Mouse (Mus musculus): ENCODE results near the gene Pcgf1. TPM values are rescaled to one million over a fixed set of nuclear protein-coding genes. Genes with fewer than 3 reads are reported as not detected.

The Pcgf1 gene
- polyA plus RNA-seq, 1 experiment from 2014 or later: 44.3 TPM

DNA sequence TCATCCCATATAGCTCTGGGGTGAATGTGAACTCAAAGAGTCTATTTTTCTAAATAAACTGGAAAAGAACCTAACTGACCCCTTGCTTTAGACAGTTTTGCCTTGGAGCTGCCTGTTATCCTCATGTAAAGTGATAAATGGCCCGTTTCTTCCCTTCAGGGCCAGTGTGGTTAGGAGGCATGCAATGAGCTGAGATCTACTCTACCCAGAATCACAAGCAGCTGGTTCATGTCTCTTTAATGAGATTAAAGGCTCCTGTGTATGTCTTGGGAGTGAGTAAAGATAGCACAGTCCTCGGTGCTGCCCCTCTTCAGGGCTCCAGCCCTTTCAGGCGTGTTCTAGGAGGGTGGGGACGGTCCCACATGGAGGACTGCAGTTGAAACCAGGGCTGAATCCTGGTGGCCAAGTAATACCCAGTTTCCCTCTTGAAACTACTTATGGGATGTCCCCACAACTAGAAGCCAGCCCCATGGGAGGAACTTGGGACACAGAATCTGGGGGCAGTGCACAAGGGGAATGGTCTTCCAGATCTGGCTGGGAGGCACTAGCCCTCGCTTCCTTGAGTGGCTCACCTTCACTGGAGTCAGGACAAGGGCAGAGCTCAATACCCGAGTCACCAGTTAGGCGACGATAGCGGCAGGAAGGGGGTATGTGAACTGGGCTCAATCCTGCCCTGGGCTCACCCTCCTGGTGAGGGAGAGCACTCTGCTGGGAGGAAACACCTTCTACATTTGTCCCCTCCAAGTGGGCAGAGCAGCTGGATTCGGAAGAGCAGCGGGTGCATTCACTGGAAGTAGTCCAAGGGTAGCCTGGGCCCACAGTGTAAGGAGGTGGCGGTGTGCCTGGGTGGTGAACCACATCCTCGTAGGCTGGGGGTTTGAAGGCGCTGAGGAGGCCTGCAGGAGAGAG lies 41.4 kb downstream of the Pcgf1 start:
- H3K9ac ChIP-seq: peak overlapping the region; percentile 92
- H3K27me3 ChIP-seq: no peaks in the 10 kb centered on the region
- peaks cover 33% of the 10 kb centered on the region for H3K36me3 ChIP-seq
- no peaks in the 10 kb centered on the region for H3K9me3 ChIP-seq
- H3K4me3 ChIP-seq: 0 out of 2 replicates have a peak overlapping the region, but pooled peaks have one; percentile 80
- H3K4me2 ChIP-seq: no peak overlapping the region
- 77% methylated on average over 14 of the region's 14 CpGs for WGBS
- ATAC-seq (ENCODE audit: insufficient number of reproducible peaks, insufficient read depth, low FRiP score, low TSS enrichment, low read depth): no peak
- H3K27ac ChIP-seq: peak overlapping the region; percentile 51; the same call in 1 of the 2 replicates
- peaks cover 66% of the 10 kb centered on the region for H3K4me1 ChIP-seq

DNA sequence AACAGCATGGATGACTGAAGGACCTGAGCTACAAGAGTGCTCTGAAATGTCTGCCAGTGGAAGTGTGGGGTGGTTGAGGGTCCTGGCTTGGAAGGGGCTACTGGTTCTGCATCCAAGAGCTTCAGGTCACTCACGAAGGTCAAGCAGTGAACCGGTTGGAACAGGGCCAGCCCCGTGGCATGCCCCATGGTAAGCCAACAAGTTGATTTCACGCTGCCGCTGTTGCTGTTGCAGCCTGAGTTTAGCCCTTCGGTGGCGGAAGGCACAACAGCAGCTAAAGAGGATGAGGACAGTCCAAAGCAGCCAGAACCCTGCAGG lies 42.0 kb downstream of the Pcgf1 start:
- Histone ChIP-seq H3K27ac (0 out of 2 replicates have a peak overlapping the region, but pooled peaks have one; percentile 51), H3K36me3 (peaks cover 33% of the 10 kb centered on the region), H3K4me2 (peak overlapping the region; percentile 83), H3K9ac (peak overlapping the region; percentile 92), H3K27me3 (no peaks in the 10 kb centered on the region), H3K4me3 (peak overlapping the region; percentile 80), H3K4me1 (peaks cover 67% of the 10 kb centered on the region), H3K9me3 (no peaks in the 10 kb centered on the region)
- no peak for ATAC-seq (ENCODE audit: insufficient number of reproducible peaks, insufficient read depth, low FRiP score, low TSS enrichment, low read depth)
- 70% methylated on average over 7 of the region's 7 CpGs for WGBS

DNA sequence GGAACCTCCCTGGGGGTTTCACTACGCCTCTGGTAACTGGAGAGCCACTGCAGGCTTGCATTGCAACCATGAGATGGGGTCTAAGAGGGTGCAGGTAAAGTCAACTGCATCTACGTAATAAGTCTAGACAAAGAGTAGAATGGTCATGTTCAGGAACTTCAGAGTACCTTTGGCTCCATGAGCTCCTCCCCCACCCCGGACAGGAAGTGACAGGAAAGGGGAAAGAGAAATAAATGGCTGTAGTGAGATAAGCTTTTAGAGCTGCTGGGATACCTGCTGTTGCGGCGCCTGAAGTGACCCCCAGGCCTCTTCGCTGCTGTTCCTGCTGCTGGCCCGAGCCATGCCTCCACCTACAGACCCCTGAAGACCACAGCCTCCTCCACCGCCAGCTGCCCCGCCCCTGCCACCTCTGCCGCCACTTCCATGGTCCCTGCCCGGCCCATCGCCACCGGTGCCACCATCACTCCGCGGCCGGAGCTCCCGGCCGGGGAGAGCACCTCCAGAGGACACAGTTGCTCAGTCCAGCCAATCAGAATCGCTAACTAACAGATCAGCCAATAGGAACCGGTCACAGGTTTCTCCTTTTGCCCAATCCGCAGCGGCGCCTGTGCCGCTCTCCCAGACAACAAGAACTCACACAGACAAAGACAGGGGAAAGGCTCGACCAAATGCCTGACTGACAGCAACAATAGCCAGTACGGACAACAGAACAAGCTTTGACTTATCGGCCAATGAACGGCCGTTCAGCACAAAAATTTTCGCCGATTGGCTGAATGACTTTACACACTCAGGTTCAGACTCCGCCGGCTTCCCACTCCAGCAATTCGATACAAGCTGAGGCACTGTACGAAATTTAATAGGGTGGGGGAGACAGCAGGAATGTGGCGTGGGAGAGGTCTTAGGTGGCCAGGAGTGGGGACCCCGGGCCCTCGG lies 43.5 kb downstream of the Pcgf1 start, which contains the start of gene Wbp1:
TSS of gene Wbp1 (minus strand) at position 630 of the 933 bp plus-strand sequence.
- Histone ChIP-seq H3K4me2 (peak within 1 kb of the TSS; percentile 83), H3K9me3 (no peaks in the 10 kb centered on the region), H3K27me3 (no peaks in the 10 kb centered on the region), H3K4me3 (peak within 1 kb of the TSS; percentile 80), H3K4me1 (peaks cover 65% of the 10 kb centered on the region), H3K27ac (peak within 1 kb of the TSS; percentile 100), H3K9ac (peak within 1 kb of the TSS; percentile 92), H3K36me3 (peaks cover 33% of the 10 kb centered on the region)
- peak; percentile 93 for ATAC-seq (ENCODE audit: insufficient number of reproducible peaks, insufficient read depth, low FRiP score, low TSS enrichment, low read depth)
- whole genome bisulfite sequencing: under 1% methylated on average over 38 of the region's 38 CpGs

DNA sequence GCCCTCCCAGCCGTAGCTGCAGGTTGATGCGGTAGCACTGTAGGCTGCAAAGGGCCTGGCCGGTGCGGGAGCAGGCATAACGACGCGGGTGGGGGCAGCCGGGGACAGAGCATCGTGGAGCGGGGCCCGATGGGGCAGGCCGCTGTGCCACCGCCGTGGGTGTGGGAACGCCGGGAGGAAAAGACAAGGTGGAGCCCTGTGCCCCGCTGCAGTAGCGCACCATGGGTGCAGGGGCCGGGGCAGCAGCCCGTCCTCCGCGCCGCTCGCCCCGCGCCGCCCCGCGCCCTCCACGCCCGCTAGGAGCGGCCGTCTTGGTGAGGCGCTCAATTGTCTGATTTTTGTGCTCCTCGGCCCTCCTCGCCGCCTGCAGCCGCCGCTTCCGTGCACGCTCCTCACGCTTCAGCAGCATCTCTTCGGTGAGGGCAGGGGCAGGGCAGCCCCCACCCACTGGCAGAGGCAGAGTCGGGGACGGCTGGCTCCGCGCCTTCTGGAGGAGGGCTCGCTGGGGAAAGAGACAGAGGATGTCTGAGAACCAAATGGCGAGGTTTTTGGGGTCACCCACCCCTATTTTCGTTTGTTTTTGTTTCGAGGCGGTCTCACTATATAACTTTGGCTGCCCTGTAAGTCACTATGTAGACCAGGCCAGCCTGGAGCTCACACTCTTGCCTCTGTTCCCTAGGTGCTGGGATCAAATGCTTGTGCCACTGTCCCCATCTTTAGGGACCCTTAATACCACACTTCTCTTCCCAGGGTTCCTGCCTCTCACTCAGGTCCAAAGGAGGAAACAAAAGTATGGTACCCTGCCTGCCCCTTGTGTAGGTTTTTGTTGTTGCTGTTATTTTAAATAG lies 44.4 kb downstream of the Pcgf1 start:
- peak; percentile 6; the same call in 1 of the 2 replicates for ATAC-seq (ENCODE audit: insufficient number of reproducible peaks, insufficient read depth, low FRiP score, low TSS enrichment, low read depth)
- 2% methylated on average over 47 of the region's 52 CpGs for WGBS

DNA sequence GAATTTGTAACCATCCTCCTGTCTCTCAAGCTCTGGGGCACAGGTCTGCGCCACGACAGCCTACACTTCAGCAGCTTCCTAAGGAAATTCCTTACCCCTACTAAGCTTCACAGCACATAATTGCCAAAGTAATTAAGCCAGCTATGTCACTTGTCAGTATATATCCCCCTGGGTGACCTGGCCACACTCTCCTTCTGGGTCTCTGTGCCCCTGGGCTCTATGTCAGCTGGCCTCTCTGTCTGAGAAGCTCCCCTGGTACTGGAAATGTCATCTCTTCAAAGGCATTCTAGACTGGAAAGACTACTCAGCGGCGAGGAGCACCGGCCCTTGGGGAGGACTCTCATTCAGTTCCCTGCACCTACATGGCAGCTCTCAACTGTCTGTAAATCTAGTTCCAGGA lies 45.3 kb downstream of the Pcgf1 start:
- Histone ChIP-seq H3K27me3 (no peaks in the 10 kb centered on the region), H3K27ac (peak overlapping the region; percentile 100), H3K9me3 (no peaks in the 10 kb centered on the region), H3K36me3 (peaks cover 19% of the 10 kb centered on the region), H3K4me2 (peak overlapping the region; percentile 83), H3K4me3 (peak overlapping the region; percentile 80), H3K9ac (peak overlapping the region; percentile 89), H3K4me1 (peaks cover 51% of the 10 kb centered on the region)
- WGBS: 67% methylated on average over 5 of the region's 5 CpGs
- no peak for ATAC-seq (ENCODE audit: insufficient number of reproducible peaks, insufficient read depth, low FRiP score, low TSS enrichment, low read depth)

More for the DNA sequence above, 44.4 kb downstream of the Pcgf1 start:
- no peaks in the 10 kb centered on the region for H3K27me3 ChIP-seq
- peak overlapping the region; percentile 100 for H3K27ac ChIP-seq
- H3K9me3 ChIP-seq: no peaks in the 10 kb centered on the region
- peaks cover 56% of the 10 kb centered on the region for H3K4me1 ChIP-seq
- H3K4me3 ChIP-seq: peak overlapping the region; percentile 80
- peak overlapping the region; percentile 83 for H3K4me2 ChIP-seq
- peaks cover 28% of the 10 kb centered on the region for H3K36me3 ChIP-seq
- peak overlapping the region; percentile 89 for H3K9ac ChIP-seq

DNA sequence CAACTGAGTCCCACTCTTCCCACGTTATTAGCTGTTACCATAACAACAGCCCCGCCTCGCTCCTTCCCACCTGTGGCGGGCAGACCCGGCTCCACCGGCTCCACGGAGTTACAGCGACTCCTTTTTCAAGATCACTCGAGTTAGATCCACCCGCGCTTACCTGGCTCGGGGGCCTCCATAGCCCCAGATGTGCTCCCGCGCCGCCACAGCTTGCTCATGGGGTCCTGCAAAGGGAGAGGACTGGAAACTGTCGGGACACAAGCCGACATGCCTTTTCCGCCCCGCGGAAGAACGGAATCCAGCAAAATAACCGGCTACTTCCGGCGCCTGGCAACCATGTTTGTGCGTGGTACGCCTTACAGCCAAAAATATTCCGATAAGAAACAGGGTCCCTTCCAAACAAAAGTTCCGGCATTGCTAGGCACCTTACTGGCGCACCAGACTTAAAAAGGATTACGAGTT lies 47.2 kb downstream of the Pcgf1 start:
- Histone ChIP-seq H3K4me3 (peak overlapping the region; percentile 81), H3K4me1 (peaks cover 34% of the 10 kb centered on the region), H3K4me2 (peak overlapping the region; percentile 83), H3K36me3 (peaks cover under 1% of the 10 kb centered on the region; the same call in 1 of the 2 replicates), H3K9ac (peak overlapping the region; percentile 83), H3K27me3 (no peaks in the 10 kb centered on the region), H3K9me3 (no peaks in the 10 kb centered on the region), H3K27ac (peak overlapping the region; percentile 64; the same call in 1 of the 2 replicates)
- no peak for ATAC-seq (ENCODE audit: insufficient number of reproducible peaks, insufficient read depth, low FRiP score, low TSS enrichment, low read depth)
- under 1% methylated on average over 30 of the region's 30 CpGs for WGBS

DNA sequence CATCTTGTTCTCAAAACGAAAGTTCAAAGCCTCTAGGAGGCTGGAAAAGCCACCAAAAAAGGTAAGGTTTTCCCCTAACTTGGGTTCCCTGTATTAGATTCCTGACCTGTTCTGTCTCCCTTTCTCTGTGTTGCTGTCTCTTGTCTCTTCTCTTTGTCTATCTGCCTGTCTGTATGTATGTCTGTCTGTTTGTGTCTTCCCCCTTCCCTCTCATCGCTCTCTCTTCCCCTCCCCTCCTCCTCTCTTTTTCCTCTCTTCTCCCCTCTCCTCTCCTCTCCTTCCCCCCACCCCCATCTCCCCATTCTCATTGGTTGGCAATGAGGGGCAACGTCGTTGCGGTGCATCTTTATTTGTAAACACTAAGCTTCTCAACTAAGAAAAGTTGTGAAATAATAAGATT lies 47.7 kb downstream of the Pcgf1 start, which contains the start of gene Ino80b:
TSS of gene Ino80b (minus strand) at position 101 of the 400 bp plus-strand sequence.
- Histone ChIP-seq H3K27me3 (no peaks in the 10 kb centered on the region), H3K9me3 (no peaks in the 10 kb centered on the region), H3K4me2 (peak within 1 kb of the TSS; percentile 83), H3K4me3 (peak within 1 kb of the TSS; percentile 81), H3K9ac (peak within 1 kb of the TSS; percentile 83), H3K4me1 (peaks cover 30% of the 10 kb centered on the region), H3K27ac (peak within 1 kb of the TSS; percentile 64; the same call in 1 of the 2 replicates), H3K36me3 (no peaks in the 10 kb centered on the region)
- 22% methylated on average over 5 of the region's 5 CpGs for WGBS
- ATAC-seq (ENCODE audit: insufficient number of reproducible peaks, insufficient read depth, low FRiP score, low TSS enrichment, low read depth): no peak

DNA sequence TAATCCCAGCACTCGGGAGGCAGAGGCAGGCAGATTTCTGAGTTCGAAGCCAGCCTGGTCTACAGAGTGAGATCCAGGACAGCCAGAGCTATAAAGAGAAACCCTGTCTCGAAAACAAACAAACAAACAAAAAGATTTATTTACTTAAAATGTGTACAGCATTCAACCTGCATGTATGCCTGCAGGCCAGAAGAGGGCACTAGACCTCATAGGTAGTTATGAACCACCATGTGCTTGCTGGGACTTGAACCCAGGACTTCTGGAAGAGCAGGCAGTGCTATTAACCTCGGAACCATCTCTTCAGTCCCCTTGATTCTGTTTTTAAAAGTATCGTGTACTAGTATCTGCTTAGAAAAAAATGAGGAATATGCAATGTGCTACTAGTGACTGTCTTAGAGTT lies 49.8 kb downstream of the Pcgf1 start:
- 90% methylated on average over 5 of the region's 5 CpGs for WGBS

More for the DNA sequence above, 49.8 kb downstream of the Pcgf1 start:
- H3K9me3 ChIP-seq: no peaks in the 10 kb centered on the region
- no peaks in the 10 kb centered on the region for H3K27me3 ChIP-seq
- H3K27ac ChIP-seq: no peak overlapping the region
- ATAC-seq (ENCODE audit: insufficient number of reproducible peaks, insufficient read depth, low FRiP score, low TSS enrichment, low read depth): no peak
- no peak overlapping the region for H3K4me3 ChIP-seq
- H3K4me2 ChIP-seq: no peak overlapping the region
- no peak overlapping the region for H3K9ac ChIP-seq
- H3K4me1 ChIP-seq: peaks cover 26% of the 10 kb centered on the region
- no peaks in the 10 kb centered on the region for H3K36me3 ChIP-seq
